9 mouse cellular contexts compared by ENCODE assay signal in the genomic region with DNA sequence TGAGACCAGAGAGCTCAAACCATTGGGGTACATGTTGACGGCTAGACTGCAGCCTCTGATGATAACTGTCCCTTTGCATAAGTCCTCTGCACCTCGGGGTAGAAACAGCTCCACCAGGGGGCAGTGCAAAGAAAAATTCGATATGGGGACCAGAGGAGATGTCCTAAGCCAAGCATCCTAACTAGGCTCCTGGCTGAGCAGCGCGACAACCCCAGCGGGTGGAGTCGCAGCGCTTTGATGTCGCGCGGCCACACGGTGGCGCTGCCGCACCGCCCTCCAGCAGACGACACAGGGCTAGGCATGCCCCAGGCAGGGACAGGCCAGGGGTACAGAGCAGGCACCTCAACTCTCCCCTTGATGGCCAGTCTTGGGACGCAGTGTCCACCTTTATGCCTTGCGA.
A peak's percentile ranks its signal among the peaks of the same experiment; 100 is the strongest.
DNase-seq lines count a peak whose midpoint lies in the region; ATAC-seq lines count a peak whose summit lies in the region.
"Had no signal": no experiment of that assay in that cellular context is flagged by ENCODE, and none has a peak within 500 bp of the region (broad histone marks: within the 10 kb centered on the region; RNA-seq: fewer than 3 reads in every experiment).

No protein-coding gene starts in this region.

- H3K27ac ChIP-seq in hindbrain, embryonic 13.5 days, result 0 out of 2 replicates have a peak overlapping the region, but pooled peaks have one; percentile 52

- DNase-seq in MEL-GATA-1-ER (ENCODE audit: extremely low read depth, low read depth), result peak; percentile 65
- peak; percentile 93 for DNase-seq in cerebellum, postnatal 10 days
- DNase-seq in frontal cortex, postnatal 14 days (ENCODE audit: low spot score in 2 of 2), result peak; percentile 75 to 82
- DNase-seq in layer of hippocampus, postnatal 25 days (ENCODE audit: extremely low spot score in 1 of 2, low spot score in 1 of 2), result peak; percentile 82 to 85
- DNase-seq in lung, postnatal 14 days, result peak; percentile 83
- DNase-seq in retina, embryonic 14.5 days (ENCODE audit: low spot score), result peak; percentile 95
- DNase-seq in thymus, postnatal 4 days, result peak; percentile 93

- H3K4me2 ChIP-seq in hindbrain, embryonic 13.5 days, result peak overlapping the region; percentile 32

- ATAC-seq in hindbrain, embryonic 13.5 days (ENCODE audit: low FRiP score), result peak; percentile 84

- H3K9ac ChIP-seq in hindbrain, embryonic 13.5 days, result peak overlapping the region; percentile 24; the same call in 1 of the 2 replicates

- H3K9me3 ChIP-seq in hindbrain, embryonic 13.5 days, result no peaks in the 10 kb centered on the region

- H3K36me3 ChIP-seq in hindbrain, embryonic 13.5 days, result no peaks in the 10 kb centered on the region

- peaks cover 43% of the 10 kb centered on the region for H3K4me1 ChIP-seq in hindbrain, embryonic 13.5 days (replicated peaks)

- no peaks in the 10 kb centered on the region for H3K27me3 ChIP-seq in hindbrain, embryonic 13.5 days

- H3K4me3 ChIP-seq in hindbrain, embryonic 13.5 days, result no peak overlapping the region
- H3K4me3 ChIP-seq: myocyte had no signal

- 3% methylated on average over 18 of the region's 18 CpGs for WGBS in hindbrain, embryonic 13.5 days
